Comparison of ENCODE assay signal across 8 mouse cellular contexts in genomic region chr6:72164321-72165275, GRCm38 (mm10).
DNase-seq lines count a peak whose midpoint lies in the region; ATAC-seq and TF ChIP-seq lines count a peak whose summit lies in the region.

No protein-coding gene starts in this region.

- H3K27ac ChIP-seq in brown adipose tissue, adult 24 weeks (replicated peaks; ENCODE audit: low read depth, low read length): peak overlapping the region; percentile 75
- peak overlapping the region in 1 of 2 experiments; percentile 33; a peak in 2 of 4 replicates for H3K27ac ChIP-seq in heart, embryonic 14.5 days (replicated peaks in 1 of 2; ENCODE audit: control insufficient read depth in 1 of 2, insufficient read depth in 1 of 2, low read depth in 2 of 2, low read length in 2 of 2)
- no peak overlapping the region for H3K27ac ChIP-seq in liver, embryonic 11.5 days (ENCODE audit: low read depth, low read length)

- no peaks in the 10 kb centered on the region for H3K9me3 ChIP-seq in heart, embryonic 14.5 days (ENCODE audit: control insufficient read depth, low read length)
- H3K9me3 ChIP-seq in liver, embryonic 11.5 days (ENCODE audit: control insufficient read depth, low read length): no peaks in the 10 kb centered on the region

- no peak for TF ChIP-seq POLR2A in myocyte (IDR thresholded peaks at IDR 0.05; ENCODE audit: insufficient read length, low read depth)

- no peak overlapping the region for H3ac ChIP-seq in myocyte (ENCODE audit: control insufficient read depth, insufficient read length)

- no peak overlapping the region for H3K4me3 ChIP-seq in brown adipose tissue, adult 24 weeks (ENCODE audit: insufficient read depth, low read depth, low read length)
- H3K4me3 ChIP-seq in heart, embryonic 14.5 days (ENCODE audit: control insufficient read depth in 1 of 2, insufficient read depth in 1 of 2, low read depth in 1 of 2, low read length in 2 of 2): no peak overlapping the region
- H3K4me3 ChIP-seq in liver, embryonic 11.5 days (ENCODE audit: low read depth, low read length): no peak overlapping the region
- no peak overlapping the region for H3K4me3 ChIP-seq in myocyte

- no peaks in the 10 kb centered on the region for H3K79me2 ChIP-seq in myocyte (ENCODE audit: control insufficient read depth, insufficient read depth)

- H3K4me2 ChIP-seq in heart, embryonic 14.5 days (ENCODE audit: low read length): peak overlapping the region; percentile 36
- H3K4me2 ChIP-seq in liver, embryonic 11.5 days: 0 out of 2 replicates have a peak overlapping the region, but pooled peaks have one; percentile 7
- H3K4me2 ChIP-seq in myocyte (ENCODE audit: low read depth): peak overlapping the region; percentile 48

- H3K36me3 ChIP-seq in heart, embryonic 14.5 days (ENCODE audit: control insufficient read depth, insufficient read depth, low read length): no peaks in the 10 kb centered on the region
- H3K36me3 ChIP-seq in liver, embryonic 11.5 days (ENCODE audit: control insufficient read depth, insufficient read depth, low read length): no peaks in the 10 kb centered on the region
- H3K36me3 ChIP-seq in myocyte (ENCODE audit: control insufficient read depth, insufficient read depth): no peaks in the 10 kb centered on the region

- H3K27me3 ChIP-seq in heart, embryonic 14.5 days (ENCODE audit: control insufficient read depth, insufficient read depth, low read length): no peaks in the 10 kb centered on the region
- no peaks in the 10 kb centered on the region for H3K27me3 ChIP-seq in liver, embryonic 11.5 days (replicated peaks; ENCODE audit: control insufficient read depth, insufficient read depth, low read length)
- no peaks in the 10 kb centered on the region for H3K27me3 ChIP-seq in myocyte (ENCODE audit: control insufficient read depth, insufficient read depth, insufficient read length)

- 15% methylated on average over 20 of the region's 20 CpGs for WGBS in heart, embryonic 14.5 days
- WGBS in liver, embryonic 11.5 days: 18% methylated on average over 20 of the region's 20 CpGs

- H3K9ac ChIP-seq in heart, embryonic 14.5 days (ENCODE audit: low read length): peak overlapping the region; percentile 41
- H3K9ac ChIP-seq in liver, embryonic 11.5 days (ENCODE audit: low read depth, low read length): no peak overlapping the region

- H3K4me1 ChIP-seq in brown adipose tissue, adult 24 weeks (ENCODE audit: control insufficient read depth, insufficient read depth, insufficient read length, low read length): peaks cover 20% of the 10 kb centered on the region
- H3K4me1 ChIP-seq in heart, embryonic 14.5 days (ENCODE audit: control insufficient read depth in 2 of 2, insufficient read depth in 2 of 2, low read length in 2 of 2): peaks cover 7 to 17% of the 10 kb centered on the region in 2 experiments
- peaks cover 3% of the 10 kb centered on the region; the same call in 1 of the 2 replicates for H3K4me1 ChIP-seq in liver, embryonic 11.5 days (replicated peaks; ENCODE audit: control insufficient read depth, insufficient read depth, low read length)

- peak; percentile 97 for ATAC-seq in CD4-positive, CD25-positive, alpha-beta regulatory T cell, adult 4 months
- ATAC-seq in heart, embryonic 14.5 days (ENCODE audit: insufficient number of reproducible peaks, insufficient read depth, low FRiP score, low read depth): peak; percentile 65; the same call in 1 of the 2 replicates
- peak; percentile 68 for ATAC-seq in liver, embryonic 11.5 days (replicated peaks; ENCODE audit: low FRiP score)

- peak; percentile 67 for DNase-seq in fibroblast of lung, adult 2 months (ENCODE audit: low read depth)
- DNase-seq in kidney, postnatal 10 days: peak; percentile 94
- DNase-seq in liver, embryonic 11.5 days (ENCODE audit: low spot score): peak; percentile 78
- peak; percentile 82 to 94 for DNase-seq in spleen, postnatal 4 days (ENCODE audit: low spot score in 2 of 2)

TF ChIP-seq in myocyte, 11 proteins besides CTCF, POLR2A, EP300 and RAD21:
- TF ChIP-seq MYOG (IDR thresholded peaks at IDR 0.05; ENCODE audit: control insufficient read depth in 1 of 3, insufficient read depth in 1 of 3, insufficient read length in 2 of 3, low read depth in 2 of 3): peak in 1 of 3 experiments; percentile 24
- peak in 2 of 3 experiments; percentile 3 to 47 for TF ChIP-seq MYOD1 (IDR thresholded peaks at IDR 0.05; ENCODE audit: control insufficient read depth in 1 of 3, insufficient read length in 2 of 3, low read depth in 2 of 3)
- no peak for TF ChIP-seq POLR2AphosphoS2 (IDR thresholded peaks at IDR 0.05; ENCODE audit: insufficient read length, low read depth)
